Mouse (Mus musculus): ENCODE data around the gene Cnih3. TPM values are rescaled to one million over a fixed set of nuclear protein-coding genes. Genes with fewer than 3 reads are reported as not detected.

The Cnih3 gene
- polyA plus RNA-seq, 1 experiment from 2014 or later: 1.6 TPM

- 82% methylated on average over 6 of the region's 6 CpGs for WGBS
- H3K9ac ChIP-seq (ENCODE audit: low read depth, low read length): no peak overlapping the region
- H3K9me3 ChIP-seq (ENCODE audit: control insufficient read depth, low read length): peaks cover 5% of the 10 kb centered on the region
- H3K27me3 ChIP-seq (replicated peaks; ENCODE audit: control insufficient read depth, insufficient read depth, low read length): no peaks in the 10 kb centered on the region
- no peak for DNase-seq (ENCODE audit: low spot score)
- no peak for ATAC-seq (ENCODE audit: low read depth)
- no peak overlapping the region for H3K4me2 ChIP-seq (ENCODE audit: low read depth, low read length)
- H3K36me3 ChIP-seq (ENCODE audit: control insufficient read depth, insufficient read depth, low read length): no peaks in the 10 kb centered on the region
- no peak overlapping the region for H3K4me3 ChIP-seq (ENCODE audit: low read depth, low read length)
- no peak overlapping the region for H3K27ac ChIP-seq (replicated peaks; ENCODE audit: low read depth, low read length)
- H3K4me1 ChIP-seq (ENCODE audit: control insufficient read depth, insufficient read depth, low read length): no peaks in the 10 kb centered on the region
These were observed 33.0 kb upstream of the Cnih3 start for GRCm38 (mm10) chr1:181319466-181319865.

GRCm38 (mm10) chr1:181321149-181321548, 31.3 kb upstream of the Cnih3 start:
- WGBS: 90% methylated on average over 5 of the region's 5 CpGs
- peaks cover 5% of the 10 kb centered on the region for H3K9me3 ChIP-seq (ENCODE audit: control insufficient read depth, low read length)
- H3K27me3 ChIP-seq (replicated peaks; ENCODE audit: control insufficient read depth, insufficient read depth, low read length): no peaks in the 10 kb centered on the region
- DNase-seq (ENCODE audit: low spot score): no peak
- H3K27ac ChIP-seq (replicated peaks; ENCODE audit: low read depth, low read length): no peak overlapping the region
- H3K4me2 ChIP-seq (ENCODE audit: low read depth, low read length): no peak overlapping the region
- H3K4me3 ChIP-seq (ENCODE audit: low read depth, low read length): no peak overlapping the region
- H3K9ac ChIP-seq (ENCODE audit: low read depth, low read length): no peak overlapping the region
- H3K4me1 ChIP-seq (ENCODE audit: control insufficient read depth, insufficient read depth, low read length): no peaks in the 10 kb centered on the region
- no peak for ATAC-seq (ENCODE audit: low read depth)
- H3K36me3 ChIP-seq (ENCODE audit: control insufficient read depth, insufficient read depth, low read length): no peaks in the 10 kb centered on the region

GRCm38 (mm10) chr1:181323134-181323533, 29.3 kb upstream of the Cnih3 start:
- H3K27ac ChIP-seq (replicated peaks; ENCODE audit: low read depth, low read length): no peak overlapping the region
- H3K36me3 ChIP-seq (ENCODE audit: control insufficient read depth, insufficient read depth, low read length): no peaks in the 10 kb centered on the region
- H3K4me3 ChIP-seq (ENCODE audit: low read depth, low read length): no peak overlapping the region
- 85% methylated on average over 3 of the region's 3 CpGs for WGBS
- H3K9ac ChIP-seq (ENCODE audit: low read depth, low read length): no peak overlapping the region
- no peak for DNase-seq (ENCODE audit: low spot score)
- H3K4me1 ChIP-seq (ENCODE audit: control insufficient read depth, insufficient read depth, low read length): no peaks in the 10 kb centered on the region
- no peak overlapping the region for H3K4me2 ChIP-seq (ENCODE audit: low read depth, low read length)
- H3K27me3 ChIP-seq (replicated peaks; ENCODE audit: control insufficient read depth, insufficient read depth, low read length): no peaks in the 10 kb centered on the region
- H3K9me3 ChIP-seq (ENCODE audit: control insufficient read depth, low read length): peaks cover 5% of the 10 kb centered on the region
- ATAC-seq (ENCODE audit: low read depth): no peak

- DNase-seq (ENCODE audit: low spot score): no peak
- H3K27ac ChIP-seq (replicated peaks; ENCODE audit: low read depth, low read length): no peak overlapping the region
- H3K4me2 ChIP-seq (ENCODE audit: low read depth, low read length): no peak overlapping the region
- no peaks in the 10 kb centered on the region for H3K9me3 ChIP-seq (ENCODE audit: control insufficient read depth, low read length)
- 95% methylated on average over 5 of the region's 5 CpGs for WGBS
- no peak overlapping the region for H3K4me3 ChIP-seq (ENCODE audit: low read depth, low read length)
- no peaks in the 10 kb centered on the region for H3K36me3 ChIP-seq (ENCODE audit: control insufficient read depth, insufficient read depth, low read length)
- ATAC-seq (ENCODE audit: low read depth): no peak
- H3K9ac ChIP-seq (ENCODE audit: low read depth, low read length): no peak overlapping the region
- H3K27me3 ChIP-seq (replicated peaks; ENCODE audit: control insufficient read depth, insufficient read depth, low read length): no peaks in the 10 kb centered on the region
- H3K4me1 ChIP-seq (ENCODE audit: control insufficient read depth, insufficient read depth, low read length): no peaks in the 10 kb centered on the region
These were observed 25.3 kb upstream of the Cnih3 start for GRCm38 (mm10) chr1:181327137-181327536.

- H3K4me3 ChIP-seq (ENCODE audit: low read depth, low read length): no peak overlapping the region
- no peaks in the 10 kb centered on the region for H3K27me3 ChIP-seq (replicated peaks; ENCODE audit: control insufficient read depth, insufficient read depth, low read length)
- ATAC-seq (ENCODE audit: low read depth): no peak
- 86% methylated on average over 10 of the region's 10 CpGs for WGBS
- H3K27ac ChIP-seq (replicated peaks; ENCODE audit: low read depth, low read length): no peak overlapping the region
- H3K4me2 ChIP-seq (ENCODE audit: low read depth, low read length): no peak overlapping the region
- H3K36me3 ChIP-seq (ENCODE audit: control insufficient read depth, insufficient read depth, low read length): no peaks in the 10 kb centered on the region
- H3K9me3 ChIP-seq (ENCODE audit: control insufficient read depth, low read length): no peaks in the 10 kb centered on the region
- H3K4me1 ChIP-seq (ENCODE audit: control insufficient read depth, insufficient read depth, low read length): no peaks in the 10 kb centered on the region
- H3K9ac ChIP-seq (ENCODE audit: low read depth, low read length): no peak overlapping the region
- no peak for DNase-seq (ENCODE audit: low spot score)
These were observed 24.6 kb upstream of the Cnih3 start for GRCm38 (mm10) chr1:181327636-181328420.

- Histone ChIP-seq H3K4me1 (ENCODE audit: control insufficient read depth, insufficient read depth, low read length) (no peaks in the 10 kb centered on the region), H3K36me3 (ENCODE audit: control insufficient read depth, insufficient read depth, low read length) (no peaks in the 10 kb centered on the region), H3K4me3 (ENCODE audit: low read depth, low read length) (no peak overlapping the region), H3K4me2 (ENCODE audit: low read depth, low read length) (no peak overlapping the region), H3K9me3 (ENCODE audit: control insufficient read depth, low read length) (peaks cover 5% of the 10 kb centered on the region; the same call in 1 of the 2 replicates), H3K27me3 (replicated peaks; ENCODE audit: control insufficient read depth, insufficient read depth, low read length) (no peaks in the 10 kb centered on the region), H3K27ac (replicated peaks; ENCODE audit: low read depth, low read length) (no peak overlapping the region), H3K9ac (ENCODE audit: low read depth, low read length) (no peak overlapping the region)
- ATAC-seq (ENCODE audit: low read depth) (no peak), DNase-seq (ENCODE audit: low spot score) (no peak)
- WGBS: 66% methylated on average over 3 of the region's 3 CpGs
These were observed 23.3 kb upstream of the Cnih3 start for GRCm38 (mm10) chr1:181329110-181329509.

- H3K9ac ChIP-seq (ENCODE audit: low read depth, low read length): no peak overlapping the region
- no peak overlapping the region for H3K27ac ChIP-seq (replicated peaks; ENCODE audit: low read depth, low read length)
- ATAC-seq (ENCODE audit: low read depth) (no peak), DNase-seq (ENCODE audit: low spot score) (no peak)
- no peaks in the 10 kb centered on the region for H3K36me3 ChIP-seq (ENCODE audit: control insufficient read depth, insufficient read depth, low read length)
- H3K4me3 ChIP-seq (ENCODE audit: low read depth, low read length): no peak overlapping the region
- H3K27me3 ChIP-seq (replicated peaks; ENCODE audit: control insufficient read depth, insufficient read depth, low read length): no peaks in the 10 kb centered on the region
- H3K4me2 ChIP-seq (ENCODE audit: low read depth, low read length): no peak overlapping the region
- peaks cover 5% of the 10 kb centered on the region; the same call in 1 of the 2 replicates for H3K9me3 ChIP-seq (ENCODE audit: control insufficient read depth, low read length)
- 14% methylated on average over 2 of the region's 2 CpGs for WGBS
- no peaks in the 10 kb centered on the region for H3K4me1 ChIP-seq (ENCODE audit: control insufficient read depth, insufficient read depth, low read length)
These were observed 19.8 kb upstream of the Cnih3 start for GRCm38 (mm10) chr1:181332597-181332996.

- H3K9me3 ChIP-seq (ENCODE audit: control insufficient read depth, low read length): peaks cover 5% of the 10 kb centered on the region; the same call in 1 of the 2 replicates
- no peak overlapping the region for H3K27ac ChIP-seq (replicated peaks; ENCODE audit: low read depth, low read length)
- no peak overlapping the region for H3K9ac ChIP-seq (ENCODE audit: low read depth, low read length)
- ATAC-seq (ENCODE audit: low read depth) (no peak), DNase-seq (ENCODE audit: low spot score) (no peak)
- H3K27me3 ChIP-seq (replicated peaks; ENCODE audit: control insufficient read depth, insufficient read depth, low read length): no peaks in the 10 kb centered on the region
- H3K4me3 ChIP-seq (ENCODE audit: low read depth, low read length): no peak overlapping the region
- H3K4me2 ChIP-seq (ENCODE audit: low read depth, low read length): no peak overlapping the region
- no peaks in the 10 kb centered on the region for H3K36me3 ChIP-seq (ENCODE audit: control insufficient read depth, insufficient read depth, low read length)
- WGBS: 93% methylated on average over 6 of the region's 6 CpGs
- no peaks in the 10 kb centered on the region for H3K4me1 ChIP-seq (ENCODE audit: control insufficient read depth, insufficient read depth, low read length)
These were observed 18.0 kb upstream of the Cnih3 start for GRCm38 (mm10) chr1:181334329-181335018.
